Mouse (Mus musculus) brown adipose tissue, adult 24 weeks (tissue): ENCODE measurements around the gene Gm31371. TPM values are rescaled to one million over a fixed set of nuclear protein-coding genes. Genes with fewer than 3 reads are reported as not detected.
"Not testable (repeated sequence)": the region's sequence is repeated elsewhere in the genome, so short reads cannot be mapped to it uniquely, and the experiment has no call there.

Experiments used
- H3K27ac ChIP-seq: fragments of 200-500 bp; replicated peaks from 2 replicates; pipeline ENCODE4 v1.5.1; 2012; ENCODE audit warnings: low read depth, mild to moderate bottlenecking, low read length
- H3K4me1 ChIP-seq: fragments of 200-500 bp; 2 replicates; pipeline ENCODE4 v1.6.1; 2012; ENCODE audit warnings: low read length, mixed read lengths; ENCODE audit not compliant: control insufficient read depth, insufficient read depth, insufficient read length
- H3K4me3 ChIP-seq: fragments of 200-500 bp; 2 replicates; pipeline ENCODE4 v1.5.1; 2012; ENCODE audit warnings: low read depth, mild to moderate bottlenecking, low read length, moderate library complexity; ENCODE audit not compliant: insufficient read depth
- polyA plus RNA-seq: library from polyadenylated mRNA; stranded (reverse); fragments of >200 nt; gene quantifications from 2 replicates; pipeline ENCODE4 v1.2.4, GENCODE M21; 2012; ENCODE audit not compliant: missing spikeins, insufficient read depth, insufficient read length

The Gm31371 gene
- not detected in 2 replicates for polyA plus RNA-seq

DNA sequence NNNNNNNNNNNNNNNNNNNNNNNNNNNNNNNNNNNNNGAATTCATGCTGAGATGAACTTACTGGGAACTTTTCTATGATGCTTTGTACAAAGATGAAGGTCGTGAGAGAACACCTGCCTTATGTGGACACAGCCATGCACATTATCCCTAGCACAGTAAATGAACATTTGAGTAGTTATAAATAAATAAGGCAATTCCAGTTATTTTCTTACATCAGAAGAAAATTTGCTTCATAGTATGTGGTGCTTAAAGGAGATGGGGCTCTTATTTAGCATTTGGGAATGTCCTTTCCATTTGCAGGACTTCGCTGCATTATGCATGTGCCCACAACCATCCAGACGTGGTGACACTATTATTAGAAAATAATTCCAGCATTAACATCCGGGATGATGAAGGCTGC is at the start of gene Gm31371:
Gm31371 (plus strand) TSS at position 301 of the 400 bp plus-strand sequence.
- not testable (repeated sequence) for H3K4me1 ChIP-seq, H3K27ac ChIP-seq, H3K4me3 ChIP-seq

DNA sequence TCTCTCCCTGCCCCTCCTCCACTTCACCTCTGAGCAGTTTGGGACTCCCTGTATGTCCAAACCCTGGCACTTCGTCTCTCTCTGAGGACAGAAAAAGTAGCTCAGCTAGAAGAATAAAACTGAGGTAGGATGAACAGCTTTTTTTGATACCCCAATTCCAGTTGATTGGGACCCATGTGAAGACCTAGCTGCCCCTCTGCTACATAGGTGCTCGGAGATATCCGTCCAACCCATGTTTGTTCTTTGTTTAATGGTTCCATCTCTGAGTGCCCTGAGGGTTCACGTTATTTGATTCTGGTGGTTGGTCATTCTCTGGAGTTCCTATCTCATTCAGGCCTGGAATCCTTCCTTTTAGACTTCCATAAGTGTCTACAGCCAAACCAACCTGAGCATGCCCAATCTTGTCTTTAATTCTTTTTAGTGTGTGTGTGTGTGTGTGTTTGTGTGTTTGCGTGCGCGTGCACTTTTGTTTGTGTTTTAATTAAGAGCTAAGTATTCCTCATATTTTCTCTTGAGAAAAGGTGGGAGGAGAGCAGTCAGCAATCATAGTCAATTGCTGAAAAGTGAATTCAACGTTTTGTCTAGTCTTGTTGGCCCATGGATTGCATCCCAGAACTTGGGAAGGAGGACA is 3.3 kb downstream of the Gm31371 start:
- not testable (repeated sequence) for H3K4me3 ChIP-seq, H3K4me1 ChIP-seq, H3K27ac ChIP-seq

DNA sequence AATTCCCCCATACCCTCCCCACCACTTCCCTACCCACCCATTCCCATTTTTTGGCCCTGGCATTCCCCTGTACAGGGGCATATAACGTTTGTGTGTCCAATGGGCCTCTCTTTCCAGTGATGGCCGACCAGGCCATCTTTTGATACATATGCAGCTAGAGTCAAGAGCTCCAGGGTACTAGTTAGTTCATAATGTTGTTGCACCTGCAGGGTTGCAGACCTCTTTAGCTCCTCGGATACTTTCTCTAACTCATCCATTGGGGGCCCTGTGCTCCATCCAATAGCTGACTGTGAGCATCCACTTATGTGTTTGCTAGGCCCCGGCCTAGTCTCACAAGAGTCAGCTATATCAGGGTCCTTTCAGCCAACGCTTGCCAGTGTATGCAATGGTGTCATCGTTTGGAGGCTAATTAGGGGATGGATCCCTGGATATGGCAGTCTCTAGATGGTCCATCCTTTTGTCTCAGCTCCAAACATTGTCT is 5.7 kb downstream of the Gm31371 start:
- not testable (repeated sequence) for H3K4me1 ChIP-seq, H3K27ac ChIP-seq, H3K4me3 ChIP-seq

DNA sequence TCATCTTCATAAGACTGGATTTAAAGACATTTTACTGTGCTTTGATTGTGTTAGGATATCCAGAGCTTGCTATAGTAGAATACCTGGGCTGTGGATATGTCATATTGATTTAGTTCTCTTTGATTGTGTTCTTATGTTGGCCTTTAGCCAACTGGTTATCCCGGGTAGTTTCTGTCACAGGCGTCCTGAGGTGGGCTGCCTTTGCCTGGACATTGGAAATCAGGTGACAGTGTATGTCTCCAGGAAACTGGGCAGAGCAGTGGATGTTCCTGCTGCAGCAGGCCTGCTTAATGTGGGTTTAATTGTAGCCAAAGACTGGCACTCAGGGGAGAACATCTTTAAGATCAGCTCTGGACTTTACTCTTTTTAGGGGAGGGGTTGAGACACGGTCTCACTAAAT is 15.9 kb downstream of the Gm31371 start:
- H3K27ac ChIP-seq, H3K4me3 ChIP-seq, H3K4me1 ChIP-seq: not testable (repeated sequence)

DNA sequence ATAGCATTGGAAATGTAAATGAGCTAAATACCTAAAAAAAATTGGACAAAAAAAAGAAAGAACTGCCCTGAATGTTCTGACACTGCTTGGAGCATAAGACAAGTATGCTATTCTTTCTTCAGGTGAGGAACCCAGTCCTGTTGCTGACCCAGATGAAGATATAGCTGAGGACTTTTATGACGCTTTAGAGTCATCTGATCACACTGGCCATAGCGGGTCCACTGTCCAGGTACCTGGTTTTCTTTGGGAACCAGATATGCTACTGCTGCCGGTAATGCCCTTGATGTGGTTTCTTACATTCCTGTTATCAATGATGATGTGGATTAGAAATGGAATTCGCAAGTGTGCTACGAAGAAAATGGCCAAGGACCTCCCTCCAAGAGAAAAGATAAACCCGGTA is 31.1 kb downstream of the Gm31371 start:
- H3K27ac ChIP-seq, H3K4me1 ChIP-seq, H3K4me3 ChIP-seq: not testable (repeated sequence)

DNA sequence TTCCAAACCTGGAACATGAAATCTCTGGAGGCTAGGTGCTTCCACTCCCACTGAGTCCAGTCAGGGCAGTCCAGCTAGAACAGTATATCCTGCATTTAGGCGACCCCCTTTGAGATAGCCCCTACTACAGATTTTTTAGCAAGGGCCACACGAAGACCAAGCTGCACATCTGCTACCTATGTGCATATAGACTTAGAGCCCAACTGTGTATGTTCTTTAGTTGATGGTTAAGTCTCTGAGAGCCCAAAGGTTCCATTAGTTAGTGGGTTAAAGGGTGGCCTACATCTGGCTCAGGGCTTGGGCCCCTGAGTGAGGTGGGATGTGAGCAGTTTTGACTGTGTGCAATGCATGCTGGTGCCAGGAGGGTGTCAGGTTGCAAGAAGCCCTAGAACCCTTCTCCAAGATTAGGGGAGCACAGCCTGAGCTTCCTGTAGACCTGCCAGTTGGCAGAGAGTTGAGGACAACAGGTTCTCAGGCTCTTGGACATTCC is 32.4 kb downstream of the Gm31371 start:
- H3K4me3 ChIP-seq, H3K27ac ChIP-seq, H3K4me1 ChIP-seq: not testable (repeated sequence)

DNA sequence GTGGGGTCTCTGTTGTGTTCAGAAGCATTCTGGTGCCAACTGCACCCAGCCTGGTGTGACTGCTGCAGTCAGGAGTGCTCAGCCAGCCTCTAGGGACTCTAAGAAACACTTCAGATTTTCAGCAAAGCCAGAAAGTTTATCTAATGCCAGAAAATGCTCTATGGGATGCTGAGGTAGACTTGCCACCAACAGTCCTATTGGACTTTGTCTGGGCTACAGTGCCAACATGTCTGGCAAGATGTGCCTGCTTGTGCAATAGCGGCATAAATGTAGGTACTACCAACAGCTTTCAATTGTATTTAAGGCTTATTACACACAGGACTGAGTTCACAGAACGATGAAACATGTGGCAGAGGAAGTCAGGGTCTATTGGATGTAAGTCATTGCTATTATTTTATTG is 57.7 kb downstream of the Gm31371 start:
- Histone ChIP-seq H3K27ac (no peak overlapping the region), H3K4me3 (no peak overlapping the region)

DNA sequence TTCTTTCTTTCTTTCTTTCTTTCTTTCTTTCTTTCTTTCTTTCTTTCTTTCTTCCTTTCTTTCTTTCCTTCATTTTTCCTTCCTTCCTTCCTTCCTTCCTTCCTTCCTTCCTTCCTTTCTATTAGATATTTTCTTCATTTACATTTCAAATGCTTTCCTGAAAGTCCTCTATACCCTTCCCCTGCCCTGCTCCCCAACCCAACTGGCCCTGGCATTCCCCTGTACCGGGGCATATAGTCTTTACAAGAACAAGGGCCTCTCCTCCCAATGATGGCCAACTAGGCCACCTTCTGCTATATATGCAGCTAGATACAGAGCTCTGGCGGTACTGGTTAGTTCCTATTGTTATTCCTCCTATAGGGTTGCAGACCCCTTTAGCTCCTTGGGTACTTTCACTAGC is 60.6 kb downstream of the Gm31371 start:
- H3K4me1 ChIP-seq, H3K27ac ChIP-seq, H3K4me3 ChIP-seq: not testable (repeated sequence)

More for the DNA sequence above, 57.7 kb downstream of the Gm31371 start:
- H3K4me1 ChIP-seq = no peaks in the 10 kb centered on the region

DNA sequence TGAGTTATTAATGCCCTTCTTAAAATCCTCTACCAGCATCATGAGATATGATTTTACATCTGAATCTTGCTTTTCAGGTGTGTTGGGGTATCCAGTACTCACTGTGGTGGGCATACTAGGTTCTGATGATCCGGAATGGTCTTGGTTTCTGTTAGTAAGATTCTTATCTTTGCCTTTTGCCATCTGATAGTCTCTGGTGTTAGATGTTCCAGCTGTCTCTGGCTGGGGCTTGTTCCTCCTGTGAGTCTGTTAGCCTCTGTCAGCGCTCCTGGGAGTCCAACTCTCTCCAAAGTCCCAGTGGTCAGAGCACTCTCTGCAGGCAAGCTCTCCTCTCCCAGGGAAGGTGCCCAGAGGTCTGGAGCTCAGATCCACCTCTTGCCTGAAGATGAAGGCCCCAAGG is 65.0 kb downstream of the Gm31371 start:
- not testable (repeated sequence) for H3K4me3 ChIP-seq, H3K27ac ChIP-seq, H3K4me1 ChIP-seq

DNA sequence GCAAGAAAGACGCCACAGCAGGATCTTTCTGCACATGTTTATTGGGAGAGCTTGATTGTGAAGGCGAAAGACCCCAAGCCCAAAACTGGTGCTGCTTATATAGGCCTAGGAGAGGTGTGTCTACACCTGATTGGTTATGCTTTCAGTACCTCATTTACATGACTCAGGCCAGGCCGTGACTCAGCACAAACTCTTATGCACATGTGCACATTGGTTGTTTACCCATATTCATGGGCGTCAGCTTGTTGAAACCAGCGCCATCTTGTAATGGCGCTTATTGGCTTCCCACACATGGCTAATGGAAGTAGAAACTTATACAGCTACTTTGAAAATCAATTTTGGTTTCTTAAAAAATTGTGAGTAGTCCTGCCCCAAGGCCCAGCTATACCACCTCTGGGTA is 72.0 kb downstream of the Gm31371 start:
- not testable (repeated sequence) for H3K4me1 ChIP-seq, H3K4me3 ChIP-seq, H3K27ac ChIP-seq

Other genes starting within 250 kb of the Gm31371 start
- gene 4930467E23Rik, start 173.8 kb upstream of the Gm31371 start, polyA plus RNA-seq = not detected in 2 replicates